ENCODE assay signal across 16 mouse cellular contexts in genomic region chr5:116269212-116270145, GRCm38 (mm10). TPM values are rescaled to one million over a fixed set of nuclear protein-coding genes. Genes with fewer than 3 reads are reported as not detected.
DNase-seq lines count a peak whose midpoint lies in the region; ATAC-seq lines count a peak whose summit lies in the region.
"Had no signal": no experiment of that assay in that cellular context is flagged by ENCODE, and none has a peak within 500 bp of the region (broad histone marks: within the 10 kb centered on the region; RNA-seq: fewer than 3 reads in every experiment).

No protein-coding gene starts in this region.

- no peak for ATAC-seq in forebrain, embryonic 14.5 days
- no peak for ATAC-seq in forebrain, embryonic 15.5 days (replicated peaks)
- 0 out of 2 replicates have a peak, but pooled peaks have one; percentile 9 for ATAC-seq in kidney, embryonic 15.5 days (replicated peaks; ENCODE audit: low FRiP score)
- ATAC-seq: liver, embryonic 12.5 days had no signal

- no peaks in the 10 kb centered on the region for H3K36me3 ChIP-seq in forebrain, embryonic 14.5 days (ENCODE audit: control insufficient read depth, insufficient read depth, low read length)
- H3K36me3 ChIP-seq in forebrain, embryonic 15.5 days: no peaks in the 10 kb centered on the region
- no peaks in the 10 kb centered on the region for H3K36me3 ChIP-seq in kidney, embryonic 15.5 days
- H3K36me3 ChIP-seq: liver, embryonic 12.5 days had no signal

- H3K9me3 ChIP-seq in forebrain, embryonic 14.5 days (replicated peaks; ENCODE audit: control insufficient read depth, low read length): no peaks in the 10 kb centered on the region
- no peaks in the 10 kb centered on the region for H3K9me3 ChIP-seq in forebrain, embryonic 15.5 days
- H3K9me3 ChIP-seq in kidney, embryonic 15.5 days (replicated peaks): no peaks in the 10 kb centered on the region
- H3K9me3 ChIP-seq: liver, embryonic 12.5 days had no signal

- WGBS in forebrain, embryonic 14.5 days: 38% methylated on average over 17 of the region's 17 CpGs
- 42% methylated on average over 17 of the region's 17 CpGs for WGBS in forebrain, embryonic 15.5 days
- 62% methylated on average over 17 of the region's 17 CpGs for WGBS in kidney, embryonic 15.5 days

- DNase-seq in forebrain, embryonic 14.5 days (ENCODE audit: low spot score): peak; percentile 60
- DNase-seq in kidney, postnatal 10 days: no peak
- DNase-seq in urinary bladder, postnatal 14 days (ENCODE audit: low spot score): peak; percentile 19
- DNase-seq in urinary bladder, postnatal 25 days (ENCODE audit: low spot score): no peak
- DNase-seq in thymus, postnatal 0 days (ENCODE audit: low spot score): no peak
- DNase-seq in heart, postnatal 14 days: no peak
- DNase-seq: adrenal gland, adult 8-10 months; cerebellum, adult 9-10 months; heart, adult 2 months; heart, postnatal 10 days; kidney, adult 2 months; thymus, postnatal 14 days had no signal

- H3K9ac ChIP-seq in forebrain, embryonic 14.5 days (ENCODE audit: low read length): no peak overlapping the region
- no peak overlapping the region for H3K9ac ChIP-seq in forebrain, embryonic 15.5 days (replicated peaks)
- H3K9ac ChIP-seq in kidney, embryonic 15.5 days: no peak overlapping the region
- H3K9ac ChIP-seq: liver, embryonic 12.5 days had no signal

- no peaks in the 10 kb centered on the region for H3K27me3 ChIP-seq in forebrain, embryonic 14.5 days (replicated peaks; ENCODE audit: control insufficient read depth, insufficient read depth, low read length)
- no peaks in the 10 kb centered on the region for H3K27me3 ChIP-seq in forebrain, embryonic 15.5 days
- H3K27me3 ChIP-seq in kidney, embryonic 15.5 days: no peaks in the 10 kb centered on the region
- H3K27me3 ChIP-seq: liver, embryonic 12.5 days had no signal

- intact Hi-C loops in heart, postnatal 14 days (cut with DNase I): no loop called here

- H3K4me3 ChIP-seq in forebrain, embryonic 14.5 days (ENCODE audit: low read depth, low read length): no peak overlapping the region
- no peak overlapping the region for H3K4me3 ChIP-seq in forebrain, embryonic 15.5 days
- H3K4me3 ChIP-seq in kidney, embryonic 15.5 days (replicated peaks): no peak overlapping the region
- H3K4me3 ChIP-seq: heart, adult 2 months; liver, embryonic 12.5 days had no signal

- H3K27ac ChIP-seq in forebrain, embryonic 14.5 days (ENCODE audit: low read depth, low read length): no peak overlapping the region
- no peak overlapping the region for H3K27ac ChIP-seq in forebrain, embryonic 15.5 days (replicated peaks)
- H3K27ac ChIP-seq in kidney, embryonic 15.5 days: no peak overlapping the region
- H3K27ac ChIP-seq: heart, adult 2 months; liver, embryonic 12.5 days had no signal

- H3K4me2 ChIP-seq in forebrain, embryonic 14.5 days (ENCODE audit: low read length): no peak overlapping the region
- no peak overlapping the region for H3K4me2 ChIP-seq in forebrain, embryonic 15.5 days (replicated peaks)
- H3K4me2 ChIP-seq in kidney, embryonic 15.5 days: no peak overlapping the region
- H3K4me2 ChIP-seq: liver, embryonic 12.5 days had no signal

- peaks cover 16% of the 10 kb centered on the region for H3K4me1 ChIP-seq in forebrain, embryonic 14.5 days (ENCODE audit: control insufficient read depth, insufficient read depth, low read length)
- H3K4me1 ChIP-seq in forebrain, embryonic 15.5 days: peaks cover 18% of the 10 kb centered on the region
- H3K4me1 ChIP-seq in kidney, embryonic 15.5 days: peaks cover 10% of the 10 kb centered on the region; the same call in 1 of the 2 replicates
- H3K4me1 ChIP-seq: liver, embryonic 12.5 days had no signal

RNA-seq across cellular contexts. Expression of gene Ccdc60, which starts 19.3 kb away (rescaled TPM):
- polyA plus RNA-seq in forebrain, embryonic 14.5 days (2014; fragmentation: Nextera tagmentation; extraction: Ambion mirVana): 0.89 and 1.1 TPM in 2 replicates
- polyA plus RNA-seq in forebrain, embryonic 15.5 days (2015; fragmentation: Nextera tagmentation; extraction: Ambion mirVana): 0.64 and 1.7 TPM in 2 replicates
- polyA plus RNA-seq in kidney, embryonic 15.5 days (2015; fragmentation: Nextera tagmentation; extraction: Ambion mirVana): 0.62 and 0.74 TPM in 2 replicates
- polyA plus RNA-seq in thymus, postnatal 0 days (2015; fragmentation: Nextera tagmentation; extraction: Ambion mirVana): 0.27 and 0.56 TPM in 2 replicates
- total RNA-seq in heart, postnatal 14 days (2021): not detected
- total RNA-seq: adrenal gland, adult 8-10 months; gastrocnemius, adult 18-20 months; heart, adult 2 months; heart, postnatal 10 days had no signal

Comparison
In these comparisons a context has a peak if more than half of its experiments do, and no peak if none do; other contexts are left out.
1. DNase-seq: peak in forebrain, embryonic 14.5 days (single experiment) and urinary bladder, postnatal 14 days (single experiment); none in kidney, postnatal 10 days (single experiment), urinary bladder, postnatal 25 days (single experiment), thymus, postnatal 0 days (single experiment) and heart, postnatal 14 days (0 of 2).